Mouse (Mus musculus) thymus, postnatal 10 days (tissue): ENCODE results near the gene Lrrc17.
"Not testable (repeated sequence)": the region's sequence is repeated elsewhere in the genome, so short reads cannot be mapped to it uniquely, and the experiment has no call there.

Experiments
- DNase-seq, 2 experiments: peaks; one replicate each; pipeline ENCODE4 v3.0.0; 2021; ENCODE audit warnings: low spot score in 2 of 2

Lrrc17 gene

GRCm38 (mm10) chr5:21608311-21609304 lies 65.2 kb downstream of the Lrrc17 start:
- no peak for DNase-seq

GRCm38 (mm10) chr5:21610996-21611395 lies 67.6 kb downstream of the Lrrc17 start:
- DNase-seq: no peak

- DNase-seq: not testable (repeated sequence)
Observed at GRCm38 (mm10) chr5:21614299-21614698, 70.9 kb downstream of the Lrrc17 start.

- no peak for DNase-seq
Observed at GRCm38 (mm10) chr5:21616450-21617009, 73.2 kb downstream of the Lrrc17 start.
